Mouse (Mus musculus): ENCODE data around the gene Auts2.

DNA sequence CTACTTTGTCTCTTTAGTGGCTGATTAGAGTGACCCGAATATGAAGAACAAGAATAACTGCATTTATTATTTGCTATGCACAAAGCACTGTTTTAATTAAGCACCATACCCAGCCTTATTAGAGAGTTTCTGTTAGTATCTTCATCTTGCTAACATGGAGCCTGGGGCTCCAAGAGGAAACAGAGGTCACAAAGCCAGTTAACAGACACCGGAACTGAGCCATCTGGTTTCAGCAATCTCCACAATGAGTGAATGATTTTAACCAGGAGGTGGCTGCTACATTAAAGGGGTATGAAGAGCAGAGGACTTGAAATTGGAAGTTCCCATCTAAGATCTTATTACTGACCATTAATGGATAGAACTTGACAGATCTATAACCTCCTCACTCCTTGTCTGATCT, 209.4 kb downstream of the Auts2 start:
- TF ChIP-seq ZC3H11A (IDR thresholded peaks at IDR 0.05; ENCODE audit: borderline replicate concordance, low read depth, low read length): no peak
- no peak for TF ChIP-seq MAFK (IDR thresholded peaks at IDR 0.05; ENCODE audit: insufficient read depth, low read depth, low read length)
- TF ChIP-seq ZNF384 (IDR thresholded peaks at IDR 0.05; ENCODE audit: low read depth, low read length): no peak
- TF ChIP-seq HCFC1 (IDR thresholded peaks at IDR 0.05; ENCODE audit: borderline replicate concordance, insufficient read depth, low read length): no peak
